In the genomic region with DNA sequence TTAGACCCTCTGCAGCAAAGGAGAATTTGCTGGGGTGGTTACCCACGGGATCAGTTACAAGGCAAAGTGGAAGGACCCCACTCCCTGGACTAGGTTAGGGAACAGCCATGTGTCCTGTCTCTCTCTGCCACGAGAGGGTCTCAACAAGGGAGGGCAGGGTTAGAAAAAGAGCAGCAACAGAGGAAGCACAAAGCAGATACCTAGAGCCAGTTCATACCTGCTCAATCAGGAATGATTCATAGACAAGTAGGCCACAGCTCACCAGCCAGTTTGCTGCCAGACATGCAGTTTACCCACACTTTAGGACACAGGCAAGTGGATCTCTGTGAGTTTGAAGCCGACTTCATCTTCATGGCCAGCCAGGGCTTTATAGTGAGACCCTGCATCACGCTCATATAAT, we compare ENCODE assay signal across 10 mouse cellular contexts.
"Had no signal": no experiment of that assay in that cellular context is flagged by ENCODE, and none has a peak within 500 bp of the region (broad histone marks: within the 10 kb centered on the region; RNA-seq: fewer than 3 reads in every experiment).

No protein-coding gene starts in this region.

- H3K9me3 ChIP-seq: kidney, embryonic 15.5 days; limb, embryonic 15.5 days; liver, embryonic 12.5 days; midbrain, embryonic 13.5 days had no signal

- DNase-seq: kidney, postnatal 14 days; lung, embryonic 14.5 days; lung, postnatal 14 days; right cerebral cortex, adult 18-20 months; right cerebral cortex, postnatal 25 days; thymus, postnatal 4 days had no signal

- H3K27me3 ChIP-seq: kidney, embryonic 15.5 days; limb, embryonic 15.5 days; liver, embryonic 12.5 days had no signal
